Mouse (Mus musculus) left cerebral cortex, postnatal 10 days (tissue): Measurements from ENCODE around the gene Mad2l2. TPM values are rescaled to one million over a fixed set of nuclear protein-coding genes. Genes with fewer than 3 reads are reported as not detected.
"Not testable (repeated sequence)": the region's sequence is repeated elsewhere in the genome, so short reads cannot be mapped to it uniquely, and the experiment has no call there.

Experiments
- DNase-seq, 2 experiments: peaks; one replicate each; pipeline ENCODE4 v3.0.0; 2021 to 2022; ENCODE audit warnings: low spot score in 2 of 2, mixed read lengths in 1 of 2; ENCODE audit errors: extremely low spot score in 1 of 2
- intact Hi-C: fragments of 180-260 bp; cut with DNase I; formaldehyde crosslinking; loops from one replicate; pipeline ENCODE4 v1.15.1; 2025
- total RNA-seq, 2 experiments: library from RNA; stranded (reverse); gene quantifications; 2 replicates each; pipeline ENCODE4 v1.2.3; 2021

The Mad2l2 gene
- total RNA-seq, 2 experiments from 2014 or later, result 14.6 to 15.7 TPM

DNA sequence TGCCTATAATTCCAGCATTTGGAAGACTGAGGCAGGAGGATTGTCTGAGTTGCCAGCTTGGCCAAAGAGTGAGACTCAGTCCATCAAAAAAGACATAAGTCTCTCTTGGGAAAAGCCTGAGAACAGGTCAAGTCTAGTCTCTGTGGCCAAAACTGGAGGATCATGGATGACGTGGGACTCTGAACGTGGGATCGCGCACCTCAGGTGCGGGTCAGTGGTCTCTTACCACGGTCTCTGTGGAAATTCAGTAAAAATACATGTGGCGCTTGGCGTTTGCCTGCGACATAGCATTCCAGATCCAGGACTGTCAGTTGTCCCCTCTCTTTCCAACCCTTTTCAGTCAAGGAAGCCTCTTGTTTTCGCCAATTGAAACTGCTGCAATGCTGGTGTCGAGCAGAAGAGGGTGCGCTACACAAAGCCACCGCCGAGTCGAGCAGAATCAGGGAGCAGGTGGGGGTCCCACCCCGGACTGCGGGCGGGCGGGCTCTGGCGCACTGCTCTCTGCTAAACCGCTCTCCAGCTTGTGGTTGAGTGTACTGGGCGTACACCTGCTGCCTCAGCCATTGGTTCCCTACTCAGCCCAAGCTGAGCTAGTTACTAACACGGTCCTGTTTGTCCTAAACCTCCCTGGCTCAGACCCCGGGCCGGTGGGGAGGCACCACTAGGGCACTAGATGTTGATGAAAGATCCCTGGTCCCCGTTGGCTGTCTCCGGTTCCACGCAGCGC, 28.2 kb upstream of the Mad2l2 start:
- intact Hi-C loops, result no loop called here
- DNase-seq, result peak; percentile 60 to 82

DNA sequence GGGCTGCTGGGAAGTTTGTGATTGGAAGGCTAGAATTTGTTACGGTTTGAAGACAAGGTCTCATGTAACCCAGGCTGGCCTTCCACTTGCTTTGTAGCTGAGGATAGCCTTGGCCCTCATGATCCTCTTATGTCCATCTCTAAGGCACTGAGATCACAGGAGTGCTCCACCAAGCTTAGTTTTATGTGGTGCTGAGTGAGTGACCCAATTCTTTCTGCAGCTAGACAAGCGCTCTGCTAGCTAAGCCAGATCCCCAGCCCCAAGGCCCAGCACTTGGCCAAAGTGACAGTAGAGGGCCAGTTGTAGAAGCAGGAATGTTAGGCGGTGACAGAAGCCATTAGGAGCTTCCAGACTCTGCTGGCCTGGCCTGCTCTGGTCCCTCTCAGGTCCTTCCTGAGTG, 26.0 kb upstream of the Mad2l2 start:
- no peak for DNase-seq
- intact Hi-C loops, result no loop called here

- peak in 1 of 2 experiments; percentile 32 for DNase-seq
- intact Hi-C loops, result no loop called here
These were observed 22.4 kb upstream of the Mad2l2 start for GRCm38 (mm10) chr4:148107621-148108291.

DNA sequence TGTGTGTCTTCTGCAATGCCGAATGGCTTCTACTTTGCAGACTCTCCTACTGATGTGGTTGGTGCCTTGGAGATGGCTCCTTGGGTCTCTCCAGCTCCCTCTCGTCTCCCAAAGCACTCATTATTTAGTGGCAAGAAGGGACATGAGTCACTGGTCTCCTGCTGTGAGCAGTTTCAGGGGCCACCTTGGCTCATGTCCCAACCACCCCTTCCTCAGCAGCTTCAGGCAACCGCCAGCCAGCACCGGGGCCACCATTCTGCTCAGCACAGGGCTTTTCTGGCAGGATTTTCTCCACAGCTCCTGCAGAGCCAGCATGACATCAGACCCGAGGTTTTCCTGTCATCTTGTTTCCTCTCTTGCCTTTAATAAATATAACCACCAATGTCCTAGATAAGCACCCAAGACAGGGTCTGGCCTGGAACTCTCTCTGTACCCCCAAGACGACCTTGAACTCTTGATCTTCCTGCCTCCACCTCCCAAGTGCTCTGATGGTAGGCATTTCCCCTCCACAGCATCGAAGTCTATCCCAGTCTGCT, 21.6 kb upstream of the Mad2l2 start:
- DNase-seq, result no peak
- intact Hi-C loops, result no loop called here

DNA sequence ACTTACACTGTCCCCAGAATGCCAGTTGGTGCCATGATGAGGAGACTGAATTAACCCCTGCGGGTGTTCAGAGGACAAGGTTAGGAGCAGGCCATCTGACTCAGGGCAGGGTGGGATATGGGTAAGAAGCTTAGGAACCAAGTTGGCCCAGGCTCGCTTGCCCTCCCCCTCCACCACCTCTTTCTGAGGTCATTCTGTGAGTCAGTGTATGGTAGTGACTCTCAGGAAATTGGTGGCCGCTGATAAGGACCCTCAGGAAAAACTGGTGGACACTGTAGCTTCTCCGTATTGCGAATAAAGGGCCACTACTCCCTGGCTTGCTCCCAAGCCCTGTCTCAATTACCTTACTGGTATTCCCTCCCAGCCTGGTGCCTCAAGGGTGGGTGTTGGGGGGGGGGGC, 21.0 kb upstream of the Mad2l2 start:
- no peak for DNase-seq
- intact Hi-C loops, result no loop called here

DNA sequence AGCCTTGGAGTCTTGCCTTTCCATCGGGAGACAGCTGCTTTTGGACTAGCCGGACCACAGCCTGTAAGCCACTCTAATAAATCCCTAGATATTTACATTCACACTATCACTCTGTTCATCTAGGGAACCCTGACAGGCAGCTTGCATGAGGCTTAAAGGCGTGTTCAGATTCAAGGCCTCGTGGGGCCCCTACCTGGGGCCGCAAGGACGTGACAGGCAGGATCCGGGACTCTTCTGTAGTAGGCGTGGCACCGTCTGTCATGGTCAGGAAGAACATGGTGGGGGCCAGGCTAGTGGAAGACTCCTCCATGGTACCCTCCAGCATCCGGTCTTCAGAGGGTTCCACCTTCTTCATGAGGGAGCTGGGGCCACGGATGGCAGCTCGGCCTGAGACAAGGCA, 17.7 kb upstream of the Mad2l2 start:
- intact Hi-C loops, result no loop called here
- DNase-seq, result no peak

- intact Hi-C loops, result loop anchor here (2.0 to 5.0 kb wide), 2 partner anchors 37 to 52 kb away; partner anchors contain the start of gene Fbxo6
- DNase-seq, result peak; percentile 74 to 85
These were observed 15.3 kb upstream of the Mad2l2 start for GRCm38 (mm10) chr4:148114758-148115391.

DNA sequence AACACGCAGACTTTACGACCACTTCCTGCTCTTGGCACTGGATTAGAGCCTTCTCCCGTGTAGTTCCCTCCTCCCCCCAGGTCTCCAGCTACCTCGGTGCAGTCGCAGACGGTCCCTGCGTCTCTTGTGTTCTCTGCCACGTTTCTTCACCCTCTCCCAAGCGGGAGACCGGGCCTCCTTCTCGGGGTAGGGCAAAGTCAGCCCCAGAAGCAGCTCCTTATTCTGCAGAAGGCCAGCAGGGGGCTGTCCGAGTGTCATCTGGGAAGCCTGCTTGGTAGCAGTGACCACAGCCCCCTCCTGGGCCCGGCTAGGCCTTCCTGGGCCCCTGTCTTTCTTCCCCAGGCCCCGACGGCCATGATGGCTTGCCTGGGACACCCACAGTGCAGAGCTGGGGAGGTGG, 14.7 kb upstream of the Mad2l2 start:
- DNase-seq, result peak in 1 of 2 experiments; percentile 58
- intact Hi-C loops, result loop anchor here (2.0 to 5.0 kb wide), 2 partner anchors 37 to 51 kb away; partner anchors contain the start of gene Fbxo6

- intact Hi-C loops, result loop anchor here (5.0 kb wide), 1 partner anchor 36 kb away; the partner anchor contains the start of gene Fbxo6
- DNase-seq, result no peak
These were observed 13.5 kb upstream of the Mad2l2 start for GRCm38 (mm10) chr4:148116657-148117056.

GRCm38 (mm10) chr4:148117392-148117791, 12.8 kb upstream of the Mad2l2 start:
- intact Hi-C loops, result loop anchor here (5.0 kb wide), 1 partner anchor 35 kb away; the partner anchor contains the start of gene Fbxo6
- no peak for DNase-seq

- DNase-seq, result not testable (repeated sequence)
- intact Hi-C loops, result loop anchor here (5.0 kb wide), 1 partner anchor 33 kb away; the partner anchor contains the start of gene Fbxo6
These were observed 10.6 kb upstream of the Mad2l2 start for GRCm38 (mm10) chr4:148119578-148119977.

GRCm38 (mm10) chr4:148120555-148120954, 9.6 kb upstream of the Mad2l2 start:
- DNase-seq, result no peak
- intact Hi-C loops, result no loop called here

DNA sequence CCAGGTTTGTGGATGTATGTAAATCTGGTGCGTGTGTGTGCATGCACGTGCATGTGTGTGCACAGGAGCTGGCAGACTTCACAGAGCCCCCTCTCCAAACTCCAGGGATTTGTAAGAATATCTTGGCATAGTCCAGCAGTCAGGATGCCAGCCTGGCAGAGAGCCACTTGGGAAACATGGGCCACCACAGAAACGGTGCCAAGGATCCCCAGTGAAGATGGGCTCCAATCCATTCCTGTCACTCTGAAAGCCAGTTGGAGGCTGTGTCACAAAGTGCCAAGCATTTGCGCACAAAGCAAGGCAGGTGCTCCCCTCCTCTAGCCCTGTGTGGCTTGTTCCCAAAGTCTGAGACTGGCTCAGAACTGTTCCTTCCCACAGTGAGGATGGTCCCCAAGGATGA, 8.8 kb upstream of the Mad2l2 start:
- intact Hi-C loops, result no loop called here
- peak; percentile 73 to 78 for DNase-seq

DNA sequence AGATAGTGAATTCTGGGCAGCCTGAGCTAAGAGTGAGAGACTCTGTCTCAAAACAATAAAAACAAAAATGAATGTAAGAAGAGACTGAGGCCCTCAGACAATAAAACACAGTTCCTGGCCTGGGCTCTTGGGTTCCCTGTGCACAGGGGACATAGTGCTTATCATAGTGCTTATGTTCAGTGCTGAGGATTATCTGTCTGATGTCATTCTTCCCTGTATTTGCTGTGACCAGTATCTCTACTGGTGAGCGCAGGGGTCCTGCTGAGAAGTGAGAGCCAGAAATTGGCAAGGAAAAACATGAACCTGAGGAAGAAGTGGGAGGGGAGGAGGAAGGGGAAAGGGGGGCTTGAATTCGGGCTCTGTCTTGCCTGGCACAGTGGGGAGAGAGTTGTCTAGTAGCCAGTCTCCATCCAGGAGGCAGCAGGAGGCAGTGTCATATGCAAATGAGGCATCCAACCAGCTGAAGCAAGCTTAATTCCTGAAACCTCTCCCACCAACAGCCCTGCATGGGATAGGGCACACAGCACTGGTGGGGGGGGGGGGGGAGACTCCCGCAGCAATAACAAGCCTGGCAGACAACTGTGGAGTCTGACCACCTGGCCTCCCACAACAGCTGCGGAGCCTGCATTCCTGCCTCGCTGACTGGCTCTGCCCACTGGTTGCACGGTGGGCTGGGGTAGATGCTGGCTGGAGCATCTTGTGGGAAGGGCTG, 8.0 kb upstream of the Mad2l2 start:
- DNase-seq, result no peak
- intact Hi-C loops, result no loop called here

DNA sequence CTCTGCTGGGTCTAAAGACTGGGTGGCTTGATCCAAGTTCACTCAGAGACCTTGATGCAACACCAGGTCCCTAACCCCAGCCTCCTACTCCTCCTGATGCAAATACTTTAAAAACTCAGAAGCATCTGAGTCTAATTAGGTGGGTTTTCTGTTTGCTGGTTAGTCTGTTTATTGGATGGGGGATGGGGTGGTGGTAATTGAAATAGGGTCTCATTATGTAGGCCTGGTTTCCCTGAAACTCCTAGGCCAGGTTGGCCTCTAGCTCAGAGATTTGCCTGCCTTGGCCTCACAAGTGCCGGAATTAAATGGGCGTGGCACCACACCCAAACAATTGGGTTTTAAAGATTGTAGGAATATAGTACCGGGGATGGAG, 7.5 kb upstream of the Mad2l2 start:
- intact Hi-C loops, result no loop called here

DNA sequence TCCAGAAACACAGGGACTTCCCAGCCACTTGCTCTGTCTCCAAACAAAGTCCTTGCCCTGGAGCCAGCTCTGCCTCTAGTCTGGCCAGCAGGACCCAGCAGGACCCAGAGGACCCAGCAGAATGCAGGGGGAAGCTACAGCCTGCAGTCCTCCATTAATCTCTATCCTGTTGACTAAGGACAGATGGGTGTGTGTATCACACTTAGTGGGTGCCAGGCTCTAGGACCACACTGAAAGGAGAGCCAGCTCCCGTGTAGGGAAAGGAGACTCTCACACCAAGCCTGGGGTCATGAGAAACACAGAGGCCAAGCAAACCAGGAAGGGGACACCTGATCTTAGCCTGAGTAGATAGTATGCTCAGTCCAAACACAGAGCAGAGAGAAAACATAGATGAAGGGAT, 1.9 kb upstream of the Mad2l2 start:
- intact Hi-C loops, result no loop called here
- no peak for DNase-seq

More for the DNA sequence above, 7.5 kb upstream of the Mad2l2 start:
- no peak for DNase-seq

GRCm38 (mm10) chr4:148128672-148129071, 1.5 kb upstream of the Mad2l2 start:
- intact Hi-C loops, result no loop called here
- DNase-seq, result no peak

DNA sequence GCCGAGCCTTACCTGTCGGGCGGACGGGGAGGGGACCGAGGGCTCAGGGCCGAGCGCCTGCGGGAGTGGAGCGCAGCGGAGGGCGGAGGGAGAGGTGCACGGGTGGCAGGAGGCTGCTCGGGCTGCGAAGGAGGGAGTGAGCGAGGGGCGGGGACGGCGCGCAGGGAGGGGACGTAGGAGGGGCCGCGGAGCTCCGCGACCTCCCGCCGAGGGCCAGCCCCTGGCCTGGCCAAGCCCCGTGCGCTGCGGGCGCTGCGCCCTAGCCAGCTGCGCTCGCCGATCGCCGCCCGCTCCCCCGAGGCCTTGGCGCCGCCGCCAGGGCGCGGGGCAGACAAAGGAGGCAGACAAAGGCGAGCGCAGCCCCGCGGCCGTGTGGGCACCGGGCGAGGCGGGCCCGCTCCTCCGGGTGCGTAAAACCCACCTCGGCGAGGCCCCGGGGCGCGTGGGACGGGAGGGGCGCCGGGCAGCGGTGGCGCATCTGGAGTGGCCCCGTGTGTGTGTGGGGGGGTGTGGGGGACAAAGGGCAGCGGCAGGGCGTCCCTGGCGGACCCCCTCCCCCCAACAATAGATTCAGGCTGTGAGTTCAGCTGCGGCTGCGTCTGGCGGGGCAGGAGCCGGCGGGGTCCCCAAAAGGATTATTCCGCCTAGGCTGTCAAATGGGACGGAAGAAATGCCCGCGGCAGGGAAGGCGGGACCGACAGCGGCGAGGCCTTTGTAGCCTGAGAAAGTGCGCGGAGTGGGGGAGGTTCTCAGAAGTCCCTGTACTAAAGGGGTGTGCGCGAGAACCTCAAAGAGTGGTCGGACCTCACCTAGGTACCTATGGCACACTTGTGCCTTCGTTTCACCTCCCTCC, 603 bp downstream of the Mad2l2 start, which contains the start of gene Draxin:
Gene Draxin (minus strand): TSS at position 138 of the 853 bp plus-strand sequence.
- DNase-seq, result peak in 1 of 2 experiments; percentile 72
- intact Hi-C loops, result no loop called here
